Mouse (Mus musculus): Measurements from ENCODE around the gene Crlf1.

Crlf1 gene

GRCm38 (mm10) chr8:70541081-70541480 lies 48.1 kb downstream of the Crlf1 start:
- in situ Hi-C loops (cut with MboI; ENCODE audit: unreplicated experiment in 2 of 2), result no loop called here

- in situ Hi-C loops (cut with MboI; ENCODE audit: unreplicated experiment in 2 of 2), result no loop called here
Observed at GRCm38 (mm10) chr8:70544200-70544687, 51.3 kb downstream of the Crlf1 start.

- in situ Hi-C loops (cut with MboI; ENCODE audit: unreplicated experiment in 2 of 2), result no loop called here
Observed at GRCm38 (mm10) chr8:70546412-70546811, 53.5 kb downstream of the Crlf1 start.

- in situ Hi-C loops (cut with MboI; ENCODE audit: unreplicated experiment in 2 of 2), result no loop called here
Observed at GRCm38 (mm10) chr8:70547762-70548161, 54.8 kb downstream of the Crlf1 start.

GRCm38 (mm10) chr8:70549412-70550184 lies 56.6 kb downstream of the Crlf1 start:
- in situ Hi-C loops (cut with MboI; ENCODE audit: unreplicated experiment in 2 of 2), result loop anchor here in 1 of 2 experiments (5.0 kb wide), 1 partner anchor 38 kb away; no protein-coding TSS in a partner anchor

DNA sequence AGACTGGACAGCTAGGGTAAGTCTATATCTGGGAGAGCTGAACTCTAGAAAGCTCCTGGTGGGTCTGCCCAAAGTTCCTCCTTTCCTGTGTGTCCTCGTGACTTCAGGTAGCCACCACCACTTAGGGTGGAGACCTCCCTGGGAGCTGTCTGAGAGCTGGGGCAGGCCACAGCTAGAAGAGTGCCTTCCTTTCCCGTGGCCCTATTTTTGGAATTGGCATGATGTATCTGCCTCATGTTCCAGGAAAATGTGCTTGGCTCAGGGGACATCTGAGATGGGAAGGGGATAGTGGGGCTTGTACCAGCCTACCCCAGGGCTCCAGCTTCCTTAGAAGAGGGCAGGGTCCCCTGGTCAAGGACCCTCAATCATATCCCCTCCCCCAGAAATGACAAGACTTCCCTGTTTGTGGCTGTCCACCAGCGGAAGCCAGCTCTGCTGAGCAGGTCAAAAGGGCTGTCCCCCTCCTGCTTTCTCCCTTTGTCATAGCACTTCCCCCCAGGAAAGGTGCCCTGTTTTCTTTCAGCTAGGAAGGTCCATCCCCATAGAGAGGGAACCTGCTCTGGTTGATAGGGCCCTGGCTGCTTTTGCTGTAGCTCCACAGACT lies 58.7 kb downstream of the Crlf1 start:
- in situ Hi-C loops (cut with MboI; ENCODE audit: unreplicated experiment in 2 of 2), result loop anchor here in 1 of 2 experiments (5.0 kb wide), 1 partner anchor 36 kb away; no protein-coding TSS in a partner anchor

- in situ Hi-C loops (cut with MboI; ENCODE audit: unreplicated experiment in 2 of 2), result loop anchor here in 1 of 2 experiments (5.0 kb wide), 1 partner anchor 34 kb away; no protein-coding TSS in a partner anchor
Observed at GRCm38 (mm10) chr8:70552836-70553235, 59.9 kb downstream of the Crlf1 start.

All from v-Abl transformed pro-B cells (cell line).